Mouse (Mus musculus) thymus, adult 2 months (tissue): ENCODE measurements around the gene Cadm3.

Experiments used
- CTCF ChIP-seq: fragments of 200-500 bp; IDR thresholded peaks from 2 replicates; pipeline ENCODE4 v1.5.1; 2012; ENCODE audit warnings: mild to moderate bottlenecking, control low read depth, low read length, moderate library complexity, borderline replicate concordance; ENCODE audit not compliant: control insufficient read depth, poor library complexity, insufficient read depth; ENCODE audit errors: extremely low read depth
- POLR2A ChIP-seq: fragments of 200-500 bp; IDR thresholded peaks from 2 replicates; pipeline ENCODE4 v1.6.1; 2012; ENCODE audit warnings: mild to moderate bottlenecking, low read length, control low read depth, moderate library complexity; ENCODE audit not compliant: control insufficient read depth, poor library complexity, insufficient read depth; ENCODE audit errors: extremely low read depth

- no peak for TF ChIP-seq CTCF
- no peak for TF ChIP-seq POLR2A
These were observed 4.1 kb upstream of the Cadm3 start for GRCm38 (mm10) chr1:173371586-173371985.
